Mouse (Mus musculus) kidney, embryonic 16.5 days (tissue): ENCODE measurements at regions not wholly inside any gene's neighbourhood (a gene's known extent, or its start where the extent isn't known, plus 50 kb on each side); places are given as distances from the start of the nearest gene placed in this dataset.

Source experiments
- ATAC-seq: fragments of 200-750 bp; cut with Nextera tagmentation; 2 replicates; pipeline ENCODE4 v1.8.0; 2017; ENCODE audit warnings: moderate TSS enrichment; ENCODE audit not compliant: low FRiP score, low TSS enrichment
- H3K27ac ChIP-seq: fragments of 300-500 bp; sonication (generic); 2 replicates; pipeline ENCODE4 v1.5.1; 2014; ENCODE audit warnings: low read length
- H3K27me3 ChIP-seq: fragments of 300-500 bp; sonication (generic); 2 replicates; pipeline ENCODE4 v1.6.1; 2014; ENCODE audit warnings: low read length, control low read depth, mixed read lengths; ENCODE audit not compliant: insufficient read depth
- H3K36me3 ChIP-seq: fragments of 300-500 bp; sonication (generic); 2 replicates; pipeline ENCODE4 v1.6.1; 2014; ENCODE audit warnings: low read length, control low read depth, mixed read lengths; ENCODE audit not compliant: insufficient read depth
- H3K4me1 ChIP-seq: fragments of 300-500 bp; sonication (generic); 2 replicates; pipeline ENCODE4 v1.6.1; 2014; ENCODE audit warnings: low read length, control low read depth, mixed read lengths; ENCODE audit not compliant: insufficient read depth
- H3K4me2 ChIP-seq: fragments of 300-500 bp; sonication (generic); replicated peaks from 2 replicates; pipeline ENCODE4 v1.6.1; 2014; ENCODE audit warnings: low read depth, low read length
- H3K4me3 ChIP-seq: fragments of 300-500 bp; sonication (generic); 2 replicates; pipeline ENCODE4 v1.5.1; 2014; ENCODE audit warnings: mild to moderate bottlenecking, low read length
- H3K9ac ChIP-seq: fragments of 300-500 bp; sonication (generic); replicated peaks from 2 replicates; pipeline ENCODE4 v1.6.1; 2014; ENCODE audit warnings: low read length
- H3K9me3 ChIP-seq: fragments of 300-500 bp; sonication (generic); 2 replicates; pipeline ENCODE4 v1.6.1; 2016; ENCODE audit warnings: low read length, control low read depth
- WGBS: fragments of 180-500 bp; shearing (Covaris S2); extraction: QIAGEN DNeasy Blood & Tissue Kit; methylation state at CpG from one replicate; pipeline ENCODE4 v1.1.7; 2014; 5-methylcytosine and 5-hydroxymethylcytosine counted together

GRCm38 (mm10) chr3:53735147-53735546, 78.0 kb upstream of the Frem2 start:
- H3K27ac ChIP-seq = no peak overlapping the region
- no peaks in the 10 kb centered on the region for H3K27me3 ChIP-seq
- H3K36me3 ChIP-seq = no peaks in the 10 kb centered on the region
- H3K4me2 ChIP-seq = no peak overlapping the region
- H3K9ac ChIP-seq = no peak overlapping the region
- no peaks in the 10 kb centered on the region for H3K9me3 ChIP-seq
- no peak for ATAC-seq
- WGBS = 30% methylated on average over 5 of the region's 5 CpGs
- H3K4me1 ChIP-seq = 0 out of 2 replicates have a peak, but pooled peaks cover under 1% of the 10 kb centered on the region
- no peak overlapping the region for H3K4me3 ChIP-seq

GRCm38 (mm10) chr3:53730440-53730839, 73.3 kb upstream of the Frem2 start:
- no peak for ATAC-seq
- WGBS = 26% methylated on average over 7 of the region's 7 CpGs

GRCm38 (mm10) chr3:53729810-53730209, 72.7 kb upstream of the Frem2 start:
- no peak overlapping the region for H3K4me3 ChIP-seq
- no peaks in the 10 kb centered on the region for H3K27me3 ChIP-seq
- H3K9me3 ChIP-seq = peaks cover 3% of the 10 kb centered on the region; the same call in 1 of the 2 replicates
- WGBS = 36% methylated on average over 5 of the region's 5 CpGs
- no peak overlapping the region for H3K27ac ChIP-seq
- H3K4me2 ChIP-seq = no peak overlapping the region
- H3K36me3 ChIP-seq = no peaks in the 10 kb centered on the region
- no peak overlapping the region; the same call in 1 of the 2 replicates for H3K9ac ChIP-seq
- ATAC-seq = 0 out of 2 replicates have a peak, but pooled peaks have one; percentile 60
- peaks cover 4% of the 10 kb centered on the region; the same call in 1 of the 2 replicates for H3K4me1 ChIP-seq

More at GRCm38 (mm10) chr3:53730440-53730839, 73.3 kb upstream of the Frem2 start:
- Histone ChIP-seq H3K4me3 (no peak overlapping the region), H3K4me1 (peaks cover 4% of the 10 kb centered on the region; the same call in 1 of the 2 replicates), H3K4me2 (no peak overlapping the region), H3K36me3 (no peaks in the 10 kb centered on the region), H3K9me3 (peaks cover 3% of the 10 kb centered on the region; the same call in 1 of the 2 replicates), H3K9ac (no peak overlapping the region), H3K27ac (no peak overlapping the region), H3K27me3 (no peaks in the 10 kb centered on the region)

- no peak overlapping the region for H3K4me2 ChIP-seq
- H3K4me3 ChIP-seq = no peak overlapping the region
- no peaks in the 10 kb centered on the region for H3K36me3 ChIP-seq
- no peak overlapping the region for H3K9ac ChIP-seq
- H3K27me3 ChIP-seq = no peaks in the 10 kb centered on the region
- H3K27ac ChIP-seq = no peak overlapping the region
- 90% methylated on average over 10 of the region's 10 CpGs for WGBS
- no peak for ATAC-seq
- peaks cover 4% of the 10 kb centered on the region; the same call in 1 of the 2 replicates for H3K4me1 ChIP-seq
- peaks cover 3% of the 10 kb centered on the region; the same call in 1 of the 2 replicates for H3K9me3 ChIP-seq
Observed at GRCm38 (mm10) chr3:53729131-53729530, 72.0 kb upstream of the Frem2 start.

GRCm38 (mm10) chr3:53727737-53728136, 70.6 kb upstream of the Frem2 start:
- H3K9me3 ChIP-seq = peaks cover 3% of the 10 kb centered on the region; the same call in 1 of the 2 replicates
- peaks cover 4% of the 10 kb centered on the region; the same call in 1 of the 2 replicates for H3K4me1 ChIP-seq
- no peak overlapping the region for H3K9ac ChIP-seq
- no peak overlapping the region for H3K4me2 ChIP-seq
- no peak for ATAC-seq
- H3K36me3 ChIP-seq = no peaks in the 10 kb centered on the region
- no peak overlapping the region for H3K4me3 ChIP-seq
- no peaks in the 10 kb centered on the region for H3K27me3 ChIP-seq
- 84% methylated on average over 1 of the region's 1 CpGs for WGBS
- H3K27ac ChIP-seq = no peak overlapping the region

- no peaks in the 10 kb centered on the region for H3K27me3 ChIP-seq
- no peak overlapping the region for H3K4me2 ChIP-seq
- WGBS = 61% methylated on average over 3 of the region's 3 CpGs
- H3K9ac ChIP-seq = no peak overlapping the region
- H3K9me3 ChIP-seq = no peaks in the 10 kb centered on the region
- no peaks in the 10 kb centered on the region for H3K36me3 ChIP-seq
- H3K4me3 ChIP-seq = no peak overlapping the region
- peak overlapping the region; percentile 73 for H3K27ac ChIP-seq
- peaks cover 14% of the 10 kb centered on the region for H3K4me1 ChIP-seq
- peak; percentile 85 for ATAC-seq
Observed at GRCm38 (mm10) chr3:53707101-53707500, 49.9 kb upstream of the Frem2 start.
